Mouse (Mus musculus): ENCODE measurements at regions not wholly inside any gene's neighbourhood (a gene's known extent, or its start where the extent isn't known, plus 50 kb on each side); places are given as distances from the start of the nearest gene placed in this dataset.

- Histone ChIP-seq H3K4me1 (ENCODE audit: insufficient read depth, low read depth, low read length) (no peaks in the 10 kb centered on the region), H3K9me3 (ENCODE audit: low read length) (no peaks in the 10 kb centered on the region), H3K4me3 (ENCODE audit: low read depth, low read length) (no peak overlapping the region), H3K4me2 (replicated peaks; ENCODE audit: low read depth, low read length) (no peak overlapping the region), H3K27me3 (replicated peaks; ENCODE audit: insufficient read depth, low read length) (no peaks in the 10 kb centered on the region), H3K9ac (replicated peaks; ENCODE audit: low read depth) (no peak overlapping the region), H3K36me3 (ENCODE audit: insufficient read depth, low read length) (no peaks in the 10 kb centered on the region), H3K27ac (ENCODE audit: low read length) (no peak overlapping the region)
- DNase-seq (ENCODE audit: low spot score): peak; percentile 16
- ATAC-seq: no peak
- no peak for TF ChIP-seq CTCF (IDR thresholded peaks at IDR 0.05)
- no peak for TF ChIP-seq EP300 (IDR thresholded peaks at IDR 0.05)
- WGBS: 20% methylated on average over 8 of the region's 8 CpGs
These were observed 103.2 kb upstream of the Nxpe4 start for GRCm38 (mm10) chr9:48058599-48058998.

DNA sequence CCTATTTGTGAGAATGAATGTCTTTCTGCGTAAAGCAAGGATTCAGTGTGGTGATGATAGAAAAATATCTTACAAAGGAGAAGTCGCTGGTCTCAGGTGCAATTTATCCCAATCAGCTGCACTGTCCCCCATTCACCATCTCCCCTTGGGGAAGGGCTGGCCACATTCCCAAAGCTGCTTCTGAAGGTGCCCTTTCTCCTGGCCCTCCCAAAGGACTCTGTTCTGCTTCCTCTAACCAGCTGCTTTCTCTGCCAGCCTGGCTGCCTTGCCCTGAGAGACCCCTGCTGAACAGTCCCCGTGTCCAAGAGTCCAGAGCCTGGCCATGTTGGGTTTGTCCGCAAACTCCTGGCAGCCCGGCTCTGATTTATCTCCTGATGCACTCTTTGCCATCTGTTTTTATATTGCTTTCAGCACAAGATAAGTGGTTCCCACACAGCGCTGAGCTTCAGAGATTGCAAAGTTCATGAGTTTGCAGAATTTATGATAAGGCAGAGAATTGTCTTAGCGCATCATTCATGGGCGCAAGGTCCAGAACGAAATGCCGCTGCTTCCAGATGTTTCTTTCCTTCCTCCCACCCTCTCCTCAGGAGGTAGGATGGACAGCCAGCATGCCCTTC, 102.2 kb upstream of the Nxpe4 start:
- ATAC-seq: no peak
- no peak for TF ChIP-seq EP300 (IDR thresholded peaks at IDR 0.05)
- no peak for TF ChIP-seq CTCF (IDR thresholded peaks at IDR 0.05)
- H3K9ac ChIP-seq (replicated peaks; ENCODE audit: low read depth): no peak overlapping the region
- no peaks in the 10 kb centered on the region for H3K27me3 ChIP-seq (replicated peaks; ENCODE audit: insufficient read depth, low read length)
- H3K4me2 ChIP-seq (replicated peaks; ENCODE audit: low read depth, low read length): no peak overlapping the region
- no peaks in the 10 kb centered on the region for H3K9me3 ChIP-seq (ENCODE audit: low read length)
- no peaks in the 10 kb centered on the region for H3K4me1 ChIP-seq (ENCODE audit: insufficient read depth, low read depth, low read length)
- DNase-seq (ENCODE audit: low spot score): no peak
- H3K4me3 ChIP-seq (ENCODE audit: low read depth, low read length): no peak overlapping the region
- H3K27ac ChIP-seq (ENCODE audit: low read length): no peak overlapping the region
- no peaks in the 10 kb centered on the region for H3K36me3 ChIP-seq (ENCODE audit: insufficient read depth, low read length)
- WGBS: 89% methylated on average over 10 of the region's 10 CpGs

GRCm38 (mm10) chr9:48060996-48061395, 100.8 kb upstream of the Nxpe4 start:
- WGBS: 90% methylated on average over 4 of the region's 4 CpGs
- no peak overlapping the region for H3K9ac ChIP-seq (replicated peaks; ENCODE audit: low read depth)
- DNase-seq (ENCODE audit: low spot score): no peak
- H3K4me3 ChIP-seq (ENCODE audit: low read depth, low read length): no peak overlapping the region
- no peak overlapping the region for H3K27ac ChIP-seq (ENCODE audit: low read length)
- no peak for TF ChIP-seq EP300 (IDR thresholded peaks at IDR 0.05)
- TF ChIP-seq CTCF (IDR thresholded peaks at IDR 0.05): no peak
- no peak overlapping the region for H3K4me2 ChIP-seq (replicated peaks; ENCODE audit: low read depth, low read length)
- H3K4me1 ChIP-seq (ENCODE audit: insufficient read depth, low read depth, low read length): no peaks in the 10 kb centered on the region
- no peaks in the 10 kb centered on the region for H3K9me3 ChIP-seq (ENCODE audit: low read length)
- ATAC-seq: no peak
- no peaks in the 10 kb centered on the region for H3K36me3 ChIP-seq (ENCODE audit: insufficient read depth, low read length)
- no peaks in the 10 kb centered on the region for H3K27me3 ChIP-seq (replicated peaks; ENCODE audit: insufficient read depth, low read length)

- H3K4me3 ChIP-seq (ENCODE audit: low read depth, low read length): no peak overlapping the region
- no peak overlapping the region for H3K27ac ChIP-seq (ENCODE audit: low read length)
- ATAC-seq: no peak
- no peak overlapping the region for H3K4me2 ChIP-seq (replicated peaks; ENCODE audit: low read depth, low read length)
- DNase-seq (ENCODE audit: low spot score): no peak
- no peak overlapping the region for H3K9ac ChIP-seq (replicated peaks; ENCODE audit: low read depth)
- no peaks in the 10 kb centered on the region for H3K27me3 ChIP-seq (replicated peaks; ENCODE audit: insufficient read depth, low read length)
- TF ChIP-seq CTCF (IDR thresholded peaks at IDR 0.05) (no peak), EP300 (IDR thresholded peaks at IDR 0.05) (no peak)
- H3K36me3 ChIP-seq (ENCODE audit: insufficient read depth, low read length): no peaks in the 10 kb centered on the region
- no peaks in the 10 kb centered on the region for H3K9me3 ChIP-seq (ENCODE audit: low read length)
- 68% methylated on average over 7 of the region's 7 CpGs for WGBS
- no peaks in the 10 kb centered on the region for H3K4me1 ChIP-seq (ENCODE audit: insufficient read depth, low read depth, low read length)
These were observed 95.0 kb upstream of the Nxpe4 start for GRCm38 (mm10) chr9:48066730-48067345.

- 68% methylated on average over 1 of the region's 1 CpGs for WGBS
These were observed 89.2 kb upstream of the Nxpe4 start for GRCm38 (mm10) chr9:48072592-48072991.

GRCm38 (mm10) chr9:48073096-48073495, 88.7 kb upstream of the Nxpe4 start:
- TF ChIP-seq EP300 (IDR thresholded peaks at IDR 0.05) (no peak), CTCF (IDR thresholded peaks at IDR 0.05) (no peak)
- no peak for ATAC-seq
- Histone ChIP-seq H3K4me2 (replicated peaks; ENCODE audit: low read depth, low read length) (no peak overlapping the region), H3K4me3 (ENCODE audit: low read depth, low read length) (no peak overlapping the region), H3K9me3 (ENCODE audit: low read length) (no peaks in the 10 kb centered on the region), H3K36me3 (ENCODE audit: insufficient read depth, low read length) (no peaks in the 10 kb centered on the region), H3K9ac (replicated peaks; ENCODE audit: low read depth) (no peak overlapping the region), H3K27me3 (replicated peaks; ENCODE audit: insufficient read depth, low read length) (no peaks in the 10 kb centered on the region), H3K4me1 (ENCODE audit: insufficient read depth, low read depth, low read length) (no peaks in the 10 kb centered on the region), H3K27ac (ENCODE audit: low read length) (no peak overlapping the region)
- no peak for DNase-seq (ENCODE audit: low spot score)
- WGBS: 80% methylated on average over 2 of the region's 2 CpGs

More at GRCm38 (mm10) chr9:48072592-48072991, 89.2 kb upstream of the Nxpe4 start:
- DNase-seq (ENCODE audit: low spot score): no peak
- H3K27me3 ChIP-seq (replicated peaks; ENCODE audit: insufficient read depth, low read length): no peaks in the 10 kb centered on the region
- no peak overlapping the region for H3K9ac ChIP-seq (replicated peaks; ENCODE audit: low read depth)
- ATAC-seq: no peak
- H3K4me1 ChIP-seq (ENCODE audit: insufficient read depth, low read depth, low read length): no peaks in the 10 kb centered on the region
- H3K36me3 ChIP-seq (ENCODE audit: insufficient read depth, low read length): no peaks in the 10 kb centered on the region
- no peak overlapping the region for H3K4me2 ChIP-seq (replicated peaks; ENCODE audit: low read depth, low read length)
- H3K9me3 ChIP-seq (ENCODE audit: low read length): no peaks in the 10 kb centered on the region
- no peak for TF ChIP-seq CTCF (IDR thresholded peaks at IDR 0.05)
- no peak for TF ChIP-seq EP300 (IDR thresholded peaks at IDR 0.05)
- H3K4me3 ChIP-seq (ENCODE audit: low read depth, low read length): no peak overlapping the region
- H3K27ac ChIP-seq (ENCODE audit: low read length): no peak overlapping the region
